Comparison of ENCODE assay signal across 14 mouse cellular contexts in the genomic region with DNA sequence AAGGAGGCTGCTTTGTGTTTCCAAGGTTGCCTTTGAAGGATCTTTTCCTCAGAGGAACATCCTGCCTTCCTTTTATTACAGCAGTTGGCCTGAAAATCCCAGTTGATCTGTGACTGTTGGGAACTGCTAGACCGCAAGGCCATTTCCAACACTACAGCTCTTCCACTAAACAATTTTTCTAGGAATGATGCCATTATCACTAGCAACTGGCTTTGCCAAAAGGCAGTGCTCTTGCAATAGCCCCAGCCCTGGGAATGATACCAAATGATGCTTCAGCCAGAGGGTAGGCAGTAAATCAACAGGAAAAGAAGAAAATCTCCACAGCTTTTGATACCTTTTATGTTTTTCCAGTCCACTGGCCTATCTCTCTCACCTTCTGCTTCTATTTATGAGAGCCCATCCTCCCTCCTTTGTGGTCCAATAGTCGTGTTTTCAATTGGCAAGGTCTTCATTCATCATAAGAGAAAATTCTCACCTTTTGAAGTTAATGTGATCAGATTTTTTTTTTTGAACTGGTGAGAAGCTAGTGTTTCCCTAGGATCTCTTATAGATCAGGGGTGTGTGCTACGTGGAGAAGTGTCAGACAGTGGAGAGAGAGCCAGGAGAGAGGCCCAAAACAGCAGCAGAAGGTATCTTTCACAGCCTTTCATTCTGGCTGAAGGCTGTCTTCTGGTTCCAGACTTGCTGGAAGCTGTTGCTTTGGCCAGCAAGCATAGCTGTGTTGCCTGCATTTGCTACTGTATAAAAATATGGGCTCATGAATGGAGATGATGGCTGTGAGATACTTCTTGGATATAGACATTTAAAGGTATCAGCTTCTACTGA. TPM values are rescaled to one million over a fixed set of nuclear protein-coding genes. Genes with fewer than 3 reads are reported as not detected.
DNase-seq lines count a peak whose midpoint lies in the region; ATAC-seq and TF ChIP-seq lines count a peak whose summit lies in the region.
"Had no signal": no experiment of that assay in that cellular context is flagged by ENCODE, and none has a peak within 500 bp of the region (broad histone marks: within the 10 kb centered on the region; RNA-seq: fewer than 3 reads in every experiment).

No protein-coding gene starts in this region.

- 50% methylated on average over 3 of the region's 3 CpGs for WGBS in hindbrain, postnatal 0 days
- WGBS in hindbrain, embryonic 14.5 days, result 68% methylated on average over 3 of the region's 3 CpGs

- intact Hi-C loops in left cerebral cortex, postnatal 10 days (cut with DNase I), result no loop called here

- peak overlapping the region; percentile 51; the same call in 1 of the 2 replicates for H3K27ac ChIP-seq in hindbrain, postnatal 0 days
- no peak overlapping the region for H3K27ac ChIP-seq in hindbrain, embryonic 14.5 days
- H3K27ac ChIP-seq: stomach, postnatal 0 days had no signal

- no peak overlapping the region for H3K4me2 ChIP-seq in hindbrain, postnatal 0 days (ENCODE audit: low read depth, low read length)
- no peak overlapping the region for H3K4me2 ChIP-seq in hindbrain, embryonic 14.5 days (replicated peaks)

- H3K4me3 ChIP-seq in hindbrain, postnatal 0 days (ENCODE audit: low read length), result no peak overlapping the region
- no peak overlapping the region for H3K4me3 ChIP-seq in hindbrain, embryonic 14.5 days (replicated peaks; ENCODE audit: low read length)

- H3K9me3 ChIP-seq in hindbrain, postnatal 0 days (ENCODE audit: low read length), result no peaks in the 10 kb centered on the region
- H3K9me3 ChIP-seq in hindbrain, embryonic 14.5 days (ENCODE audit: control insufficient read depth, low read length), result no peaks in the 10 kb centered on the region

- DNase-seq in hindbrain, postnatal 0 days (ENCODE audit: low spot score), result peak; percentile 61
- DNase-seq in hindbrain, embryonic 14.5 days (ENCODE audit: low spot score), result no peak
- peak; percentile 20 for DNase-seq in ovary, adult 18-20 months (ENCODE audit: low spot score)
- DNase-seq in ovary, postnatal 36 days (ENCODE audit: low spot score), result no peak
- peak; percentile 37 for DNase-seq in cerebellum, adult 11 months
- peak; percentile 61 for DNase-seq in gonadal fat pad, adult 2 months (ENCODE audit: low read depth)
- no peak for DNase-seq in left cerebral cortex, postnatal 10 days (ENCODE audit: extremely low spot score in 1 of 2, low spot score in 2 of 2)
- DNase-seq: liver, postnatal 0 days; right cerebral cortex, adult 18-20 months had no signal

- H3K9ac ChIP-seq in hindbrain, postnatal 0 days (replicated peaks; ENCODE audit: low read length), result no peak overlapping the region
- H3K9ac ChIP-seq in hindbrain, embryonic 14.5 days, result no peak overlapping the region
- H3K9ac ChIP-seq: liver, postnatal 0 days had no signal

- TF ChIP-seq CTCF in hindbrain, postnatal 0 days (IDR thresholded peaks at IDR 0.05; ENCODE audit: low read depth), result no peak

- no peak for ATAC-seq in hindbrain, postnatal 0 days
- no peak for ATAC-seq in hindbrain, embryonic 14.5 days (ENCODE audit: low FRiP score)
- no peak for ATAC-seq in erythroblast, adult 5-6 weeks (replicated peaks; ENCODE audit: low FRiP score, poor library complexity, severe bottlenecking)
- ATAC-seq: intestine, postnatal 0 days; liver, postnatal 0 days had no signal

- no peaks in the 10 kb centered on the region for H3K27me3 ChIP-seq in hindbrain, postnatal 0 days (ENCODE audit: insufficient read depth, low read length)
- H3K27me3 ChIP-seq in hindbrain, embryonic 14.5 days (ENCODE audit: control insufficient read depth, insufficient read depth, low read length), result no peaks in the 10 kb centered on the region; the same call in 1 of the 2 replicates

- H3K4me1 ChIP-seq in hindbrain, postnatal 0 days (ENCODE audit: insufficient read depth, low read length), result no peaks in the 10 kb centered on the region
- peaks cover 9% of the 10 kb centered on the region for H3K4me1 ChIP-seq in hindbrain, embryonic 14.5 days (replicated peaks; ENCODE audit: control insufficient read depth, insufficient read depth, low read length)

- H3K36me3 ChIP-seq in hindbrain, postnatal 0 days (ENCODE audit: insufficient read depth, low read length), result no peaks in the 10 kb centered on the region
- H3K36me3 ChIP-seq in hindbrain, embryonic 14.5 days (replicated peaks; ENCODE audit: control insufficient read depth, insufficient read depth), result no peaks in the 10 kb centered on the region

RNA-seq across cellular contexts. Expression of a gene that starts 2.4 kb away (rescaled TPM):
- total RNA-seq in hindbrain, postnatal 0 days (2014; rRNA removed), result 172 and 214 TPM in 2 replicates
- polyA plus RNA-seq in hindbrain, postnatal 0 days (2015; fragmentation: Nextera tagmentation; extraction: Ambion mirVana), result 154 and 157 TPM in 2 replicates
- 137 and 150 TPM in 2 replicates for polyA plus RNA-seq in hindbrain, embryonic 14.5 days (2014; fragmentation: Nextera tagmentation; extraction: Ambion mirVana)
- 0.76 and 1.1 TPM in 2 replicates for polyA plus RNA-seq in gonadal fat pad, adult 2 months (2012; rRNA removed)
- total RNA-seq in erythroblast, adult 5-6 weeks (2015; ENCODE audit: low replicate concordance), result not detected in 2 replicates
- total RNA-seq in erythroblast, adult 5-6 weeks (2017; ENCODE audit: low replicate concordance), result not detected in 2 replicates
- 100 to 1,000 TPM; 311 to 349 TPM for total RNA-seq in left cerebral cortex, postnatal 10 days (2021)
- total RNA-seq: monocyte, adult 5-6 weeks had no signal
- polyA plus RNA-seq: heart, postnatal 0 days; liver, postnatal 0 days had no signal

Comparison
In these comparisons a context has a peak if more than half of its experiments do, and no peak if none do; other contexts are left out.
1. DNase-seq: peak in hindbrain, postnatal 0 days (single experiment), ovary, adult 18-20 months (single experiment), cerebellum, adult 11 months (single experiment) and gonadal fat pad, adult 2 months (single experiment); none in hindbrain, embryonic 14.5 days (single experiment), ovary, postnatal 36 days (single experiment) and left cerebral cortex, postnatal 10 days (0 of 2).
2. RNA of a gene that starts 2.4 kb away (total RNA-seq): 311 to 349 TPM in left cerebral cortex, postnatal 10 days and 172 to 214 TPM in hindbrain, postnatal 0 days; not detected in erythroblast, adult 5-6 weeks; every median in the first group is over 100 times any median in the second.